Mouse (Mus musculus) embryonic facial prominence, embryonic 15.5 days (tissue): ENCODE measurements around the gene Rnf38. TPM values are rescaled to one million over a fixed set of nuclear protein-coding genes. Genes with fewer than 3 reads are reported as not detected.

Source experiments
- ATAC-seq: fragments of 200-750 bp; cut with Nextera tagmentation; 2 replicates; pipeline ENCODE4 v1.8.0; 2017; ENCODE audit warnings: low read depth, moderate TSS enrichment; ENCODE audit not compliant: insufficient number of reproducible peaks, low FRiP score, low TSS enrichment
- H3K27ac ChIP-seq: fragments of 300-500 bp; sonication (generic); replicated peaks from 2 replicates; pipeline ENCODE4 v1.5.1; 2015; ENCODE audit warnings: mild to moderate bottlenecking, inconsistent platforms
- H3K27me3 ChIP-seq: fragments of 300-500 bp; sonication (generic); 2 replicates; pipeline ENCODE4 v1.6.1; 2015; ENCODE audit warnings: inconsistent platforms
- H3K36me3 ChIP-seq: fragments of 300-500 bp; sonication (generic); 2 replicates; pipeline ENCODE4 v1.6.1; 2015; ENCODE audit warnings: mild to moderate bottlenecking, inconsistent platforms
- H3K4me1 ChIP-seq: fragments of 300-500 bp; sonication (generic); 2 replicates; pipeline ENCODE4 v1.6.1; 2015; ENCODE audit warnings: inconsistent platforms
- H3K4me2 ChIP-seq: fragments of 300-500 bp; sonication (generic); replicated peaks from 2 replicates; pipeline ENCODE4 v1.6.1; 2015; ENCODE audit warnings: mild to moderate bottlenecking, inconsistent platforms
- H3K4me3 ChIP-seq: fragments of 300-500 bp; sonication (generic); replicated peaks from 2 replicates; pipeline ENCODE4 v1.5.1; 2015; ENCODE audit warnings: mild to moderate bottlenecking, inconsistent platforms
- H3K9ac ChIP-seq: fragments of 300-500 bp; sonication (generic); 2 replicates; pipeline ENCODE4 v1.6.1; 2015; ENCODE audit warnings: inconsistent platforms
- H3K9me3 ChIP-seq: fragments of 300-500 bp; sonication (generic); replicated peaks from 2 replicates; pipeline ENCODE4 v1.6.1; 2016; ENCODE audit warnings: inconsistent platforms
- WGBS: fragments of 180-500 bp; shearing (Covaris S2); methylation state at CpG from one replicate; pipeline ENCODE4 v1.1.7; 2015; 5-methylcytosine and 5-hydroxymethylcytosine counted together
- polyA plus RNA-seq: library from polyadenylated mRNA; unstranded; fragments of >200 nt; fragmentation: Nextera tagmentation; extraction: Ambion mirVana; gene quantifications from 2 replicates; pipeline ENCODE4 v1.2.1, GENCODE M21; 2015

Gene Rnf38
- polyA plus RNA-seq, 1 experiment from 2014 or later: 20.0 TPM

GRCm38 (mm10) chr4:44223444-44223843 is 10.1 kb downstream of the Rnf38 start:
- ATAC-seq: no peak
- WGBS: 50% methylated on average over 4 of the region's 4 CpGs
- no peak overlapping the region for H3K9ac ChIP-seq
- H3K27ac ChIP-seq: no peak overlapping the region
- H3K36me3 ChIP-seq: no peaks in the 10 kb centered on the region
- H3K27me3 ChIP-seq: no peaks in the 10 kb centered on the region
- no peaks in the 10 kb centered on the region for H3K9me3 ChIP-seq
- H3K4me3 ChIP-seq: no peak overlapping the region
- peaks cover 18% of the 10 kb centered on the region; the same call in 1 of the 2 replicates for H3K4me1 ChIP-seq
- no peak overlapping the region for H3K4me2 ChIP-seq

- WGBS: 38% methylated on average over 10 of the region's 10 CpGs
- H3K9me3 ChIP-seq: no peaks in the 10 kb centered on the region
- no peak overlapping the region for H3K4me3 ChIP-seq
- no peak overlapping the region for H3K4me2 ChIP-seq
- no peak overlapping the region for H3K27ac ChIP-seq
- no peaks in the 10 kb centered on the region for H3K27me3 ChIP-seq
- no peaks in the 10 kb centered on the region for H3K36me3 ChIP-seq
- no peak overlapping the region for H3K9ac ChIP-seq
- H3K4me1 ChIP-seq: no peaks in the 10 kb centered on the region
- no peak for ATAC-seq
Observed at GRCm38 (mm10) chr4:44216797-44217442, 16.7 kb downstream of the Rnf38 start.

GRCm38 (mm10) chr4:44199968-44200367 is 33.6 kb downstream of the Rnf38 start:
- no peak overlapping the region for H3K4me2 ChIP-seq
- no peaks in the 10 kb centered on the region for H3K27me3 ChIP-seq
- H3K27ac ChIP-seq: no peak overlapping the region
- H3K9ac ChIP-seq: no peak overlapping the region
- no peak for ATAC-seq
- no peaks in the 10 kb centered on the region for H3K36me3 ChIP-seq
- H3K4me1 ChIP-seq: 0 out of 2 replicates have a peak, but pooled peaks cover 3% of the 10 kb centered on the region
- 72% methylated on average over 1 of the region's 1 CpGs for WGBS
- no peaks in the 10 kb centered on the region for H3K9me3 ChIP-seq
- H3K4me3 ChIP-seq: no peak overlapping the region

- Histone ChIP-seq H3K4me2 (no peak overlapping the region), H3K36me3 (no peaks in the 10 kb centered on the region), H3K4me3 (no peak overlapping the region), H3K4me1 (no peaks in the 10 kb centered on the region), H3K9ac (no peak overlapping the region), H3K9me3 (no peaks in the 10 kb centered on the region), H3K27ac (no peak overlapping the region), H3K27me3 (no peaks in the 10 kb centered on the region)
- ATAC-seq: no peak
- 73% methylated on average over 10 of the region's 10 CpGs for WGBS
Observed at GRCm38 (mm10) chr4:44187431-44187830, 46.2 kb downstream of the Rnf38 start.

GRCm38 (mm10) chr4:44183862-44184261 is 49.7 kb downstream of the Rnf38 start:
- Histone ChIP-seq H3K27me3 (no peaks in the 10 kb centered on the region), H3K9ac (no peak overlapping the region), H3K4me2 (no peak overlapping the region), H3K4me3 (no peak overlapping the region), H3K27ac (no peak overlapping the region), H3K4me1 (no peaks in the 10 kb centered on the region), H3K36me3 (no peaks in the 10 kb centered on the region), H3K9me3 (no peaks in the 10 kb centered on the region)
- ATAC-seq: no peak
- 66% methylated on average over 1 of the region's 1 CpGs for WGBS

GRCm38 (mm10) chr4:44179748-44180147 is 53.8 kb downstream of the Rnf38 start:
- no peak overlapping the region for H3K4me2 ChIP-seq
- H3K27me3 ChIP-seq: no peaks in the 10 kb centered on the region
- no peak overlapping the region for H3K4me3 ChIP-seq
- no peak overlapping the region for H3K9ac ChIP-seq
- H3K27ac ChIP-seq: no peak overlapping the region
- WGBS: 67% methylated on average over 5 of the region's 5 CpGs
- ATAC-seq: no peak
- H3K36me3 ChIP-seq: no peaks in the 10 kb centered on the region
- H3K4me1 ChIP-seq: no peaks in the 10 kb centered on the region
- H3K9me3 ChIP-seq: no peaks in the 10 kb centered on the region

GRCm38 (mm10) chr4:44173177-44173576 is 60.4 kb downstream of the Rnf38 start:
- WGBS: 6% methylated on average over 1 of the region's 1 CpGs
- Histone ChIP-seq H3K27me3 (no peaks in the 10 kb centered on the region), H3K4me3 (no peak overlapping the region), H3K9me3 (no peaks in the 10 kb centered on the region), H3K27ac (no peak overlapping the region), H3K4me1 (peaks cover 9% of the 10 kb centered on the region), H3K36me3 (no peaks in the 10 kb centered on the region), H3K9ac (no peak overlapping the region), H3K4me2 (no peak overlapping the region)
- no peak for ATAC-seq

- Histone ChIP-seq H3K27me3 (no peaks in the 10 kb centered on the region), H3K4me2 (no peak overlapping the region), H3K4me3 (no peak overlapping the region), H3K36me3 (no peaks in the 10 kb centered on the region), H3K9ac (no peak overlapping the region), H3K27ac (no peak overlapping the region), H3K9me3 (no peaks in the 10 kb centered on the region), H3K4me1 (peaks cover 9% of the 10 kb centered on the region)
- 58% methylated on average over 5 of the region's 5 CpGs for WGBS
- ATAC-seq: no peak
Observed at GRCm38 (mm10) chr4:44172676-44173075, 60.9 kb downstream of the Rnf38 start.

- 80% methylated on average over 3 of the region's 3 CpGs for WGBS
- Histone ChIP-seq H3K4me3 (no peak overlapping the region), H3K27me3 (no peaks in the 10 kb centered on the region), H3K4me2 (no peak overlapping the region), H3K4me1 (peaks cover 21% of the 10 kb centered on the region), H3K9me3 (no peaks in the 10 kb centered on the region), H3K9ac (no peak overlapping the region), H3K36me3 (no peaks in the 10 kb centered on the region), H3K27ac (no peak overlapping the region)
- ATAC-seq: no peak
Observed at GRCm38 (mm10) chr4:44169884-44170283, 63.7 kb downstream of the Rnf38 start.

- H3K27ac ChIP-seq: peak overlapping the region; percentile 70
- WGBS: 2% methylated on average over 7 of the region's 7 CpGs
- H3K9me3 ChIP-seq: no peaks in the 10 kb centered on the region
Observed at GRCm38 (mm10) chr4:44168816-44169215, 64.8 kb downstream of the Rnf38 start.

GRCm38 (mm10) chr4:44168231-44168647 is 65.3 kb downstream of the Rnf38 start:
- H3K9ac ChIP-seq: peak overlapping the region; percentile 26; the same call in 1 of the 2 replicates
- WGBS: 0% methylated on average over 21 of the region's 34 CpGs
- H3K4me1 ChIP-seq: peaks cover 26% of the 10 kb centered on the region
- no peaks in the 10 kb centered on the region for H3K27me3 ChIP-seq
- peak overlapping the region; percentile 70 for H3K27ac ChIP-seq
- no peaks in the 10 kb centered on the region for H3K36me3 ChIP-seq
- peak; percentile 90 for ATAC-seq
- H3K4me3 ChIP-seq: peak overlapping the region; percentile 53
- no peaks in the 10 kb centered on the region for H3K9me3 ChIP-seq
- peak overlapping the region; percentile 65 for H3K4me2 ChIP-seq

More at GRCm38 (mm10) chr4:44168816-44169215, 64.8 kb downstream of the Rnf38 start:
- H3K4me3 ChIP-seq: peak overlapping the region; percentile 53
- peaks cover 22% of the 10 kb centered on the region for H3K4me1 ChIP-seq
- H3K9ac ChIP-seq: no peak overlapping the region
- no peaks in the 10 kb centered on the region for H3K27me3 ChIP-seq
- H3K36me3 ChIP-seq: no peaks in the 10 kb centered on the region
- H3K4me2 ChIP-seq: peak overlapping the region; percentile 65
- ATAC-seq: no peak
